Mouse (Mus musculus) forebrain, embryonic 12.5 days (tissue): Measurements from ENCODE around the gene Tigit. TPM values are rescaled to one million over a fixed set of nuclear protein-coding genes. Genes with fewer than 3 reads are reported as not detected.

Experiments
- ATAC-seq: fragments of 200-750 bp; cut with Nextera tagmentation; 2 replicates; pipeline ENCODE4 v1.8.0; 2017; ENCODE audit warnings: moderate TSS enrichment; ENCODE audit not compliant: low FRiP score
- H3K27ac ChIP-seq: fragments of 300-500 bp; sonication (generic); 2 replicates; pipeline ENCODE4 v1.5.1; 2016; ENCODE audit warnings: mild to moderate bottlenecking
- H3K27me3 ChIP-seq: fragments of 300-500 bp; sonication (generic); 2 replicates; pipeline ENCODE4 v1.6.1; 2016; ENCODE audit warnings: mild to moderate bottlenecking
- H3K36me3 ChIP-seq: fragments of 300-500 bp; sonication (generic); replicated peaks from 2 replicates; pipeline ENCODE4 v1.6.1; 2016; ENCODE audit warnings: mild to moderate bottlenecking
- H3K4me1 ChIP-seq: fragments of 300-500 bp; sonication (generic); 2 replicates; pipeline ENCODE4 v1.6.1; 2016
- H3K4me2 ChIP-seq: fragments of 300-500 bp; sonication (generic); 2 replicates; pipeline ENCODE4 v1.6.1; 2016; ENCODE audit warnings: mild to moderate bottlenecking, moderate library complexity
- H3K4me3 ChIP-seq: fragments of 300-500 bp; sonication (generic); replicated peaks from 2 replicates; pipeline ENCODE4 v1.5.1; 2016; ENCODE audit warnings: mild to moderate bottlenecking
- H3K9ac ChIP-seq: fragments of 300-500 bp; sonication (generic); 2 replicates; pipeline ENCODE4 v1.6.1; 2016; ENCODE audit warnings: mild to moderate bottlenecking
- H3K9me3 ChIP-seq: fragments of 300-500 bp; sonication (generic); 2 replicates; pipeline ENCODE4 v1.6.1; 2016
- WGBS: fragments of 180-500 bp; shearing (Covaris S2); methylation state at CpG from one replicate; pipeline ENCODE4 v1.1.7; 2016; 5-methylcytosine and 5-hydroxymethylcytosine counted together
- polyA plus RNA-seq: library from polyadenylated mRNA; unstranded; fragments of >200 nt; fragmentation: Nextera tagmentation; extraction: Ambion mirVana; gene quantifications from 2 replicates; pipeline ENCODE4 v1.2.1, GENCODE M21; 2016

Tigit gene
- polyA plus RNA-seq, 1 experiment from 2014 or later = not detected

DNA sequence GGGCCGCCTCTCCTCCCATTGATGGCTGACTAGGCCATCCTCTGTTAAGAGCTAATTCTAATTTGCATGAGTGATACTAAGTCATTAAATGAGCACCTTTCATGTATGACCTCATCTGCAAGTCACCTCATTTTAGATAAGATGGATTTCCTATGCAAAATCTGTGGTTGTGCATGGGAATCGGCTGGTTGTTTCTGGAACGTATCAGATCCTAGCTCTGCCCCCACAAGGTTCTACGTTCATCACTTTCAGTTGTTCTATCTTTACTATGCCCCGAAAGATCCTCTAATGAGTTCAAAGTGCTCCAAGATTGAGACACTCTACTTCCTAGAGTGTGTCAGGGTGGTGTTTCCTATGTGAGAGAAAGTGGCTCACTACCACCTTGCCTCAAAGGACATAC, 2.4 kb downstream of the Tigit start:
- H3K27ac ChIP-seq = no peak overlapping the region
- 96% methylated on average over 5 of the region's 5 CpGs for WGBS

DNA sequence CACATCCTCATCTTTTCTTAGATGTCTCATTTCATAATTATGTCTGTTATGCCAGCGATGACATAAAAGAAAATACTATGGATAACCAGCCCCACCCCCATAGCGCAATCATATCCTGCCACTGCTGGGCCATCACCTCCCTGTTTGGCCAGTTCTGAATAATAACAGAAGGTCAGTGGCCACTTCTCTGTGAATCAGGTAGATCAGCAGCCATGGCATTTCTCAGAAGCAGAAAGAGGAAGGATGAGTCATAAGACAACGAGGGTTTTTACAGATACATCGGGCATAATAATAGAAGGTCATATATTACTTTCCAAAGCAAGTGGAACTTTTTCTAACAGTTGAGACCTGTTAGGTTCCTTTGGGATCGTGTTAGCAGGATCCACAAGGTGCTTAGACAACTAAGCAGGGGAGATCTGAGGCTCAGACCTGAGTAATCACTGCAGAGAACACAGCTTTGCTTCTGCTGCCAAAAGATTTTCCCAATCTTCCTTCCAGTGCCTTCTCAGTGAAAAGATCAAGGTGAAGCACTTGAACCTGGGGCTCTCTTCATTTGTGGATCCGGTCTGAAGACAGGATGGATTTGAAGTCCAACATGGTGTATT, 8.7 kb downstream of the Tigit start:
- H3K4me2 ChIP-seq = no peak overlapping the region
- no peak overlapping the region for H3K27ac ChIP-seq
- no peaks in the 10 kb centered on the region for H3K27me3 ChIP-seq
- no peaks in the 10 kb centered on the region for H3K9me3 ChIP-seq
- no peak for ATAC-seq
- H3K36me3 ChIP-seq = no peaks in the 10 kb centered on the region
- no peaks in the 10 kb centered on the region for H3K4me1 ChIP-seq
- 92% methylated on average over 6 of the region's 6 CpGs for WGBS
- H3K9ac ChIP-seq = no peak overlapping the region
- H3K4me3 ChIP-seq = no peak overlapping the region

More for the DNA sequence above, 2.4 kb downstream of the Tigit start:
- Histone ChIP-seq H3K4me3 (no peak overlapping the region), H3K9ac (no peak overlapping the region), H3K9me3 (no peaks in the 10 kb centered on the region), H3K36me3 (no peaks in the 10 kb centered on the region), H3K4me1 (no peaks in the 10 kb centered on the region), H3K4me2 (no peak overlapping the region), H3K27me3 (no peaks in the 10 kb centered on the region)
- no peak for ATAC-seq

DNA sequence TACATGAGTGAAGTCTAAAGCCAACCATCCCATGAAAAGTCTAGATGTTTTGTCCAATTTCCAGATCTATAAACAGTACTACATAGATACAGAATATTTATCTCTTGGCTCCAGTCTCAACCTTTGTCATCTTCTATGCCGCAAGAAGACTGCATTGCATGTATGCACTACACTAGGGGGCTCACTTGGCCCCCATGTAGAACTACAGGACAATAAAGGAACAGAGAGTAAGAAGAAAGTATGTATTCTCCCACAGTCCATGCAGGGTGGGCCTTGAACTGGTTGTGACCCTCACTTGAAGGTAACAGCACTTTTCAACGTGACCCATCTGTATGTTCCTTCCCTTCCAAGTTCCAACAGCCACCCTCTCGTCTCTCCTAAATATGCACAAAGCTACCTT, 9.7 kb downstream of the Tigit start:
- no peak overlapping the region for H3K27ac ChIP-seq
- H3K4me2 ChIP-seq = no peak overlapping the region
- no peaks in the 10 kb centered on the region for H3K9me3 ChIP-seq
- no peak overlapping the region for H3K9ac ChIP-seq
- 88% methylated on average over 3 of the region's 3 CpGs for WGBS
- no peak overlapping the region for H3K4me3 ChIP-seq
- H3K27me3 ChIP-seq = no peaks in the 10 kb centered on the region
- ATAC-seq = no peak
- H3K36me3 ChIP-seq = no peaks in the 10 kb centered on the region
- no peaks in the 10 kb centered on the region for H3K4me1 ChIP-seq

DNA sequence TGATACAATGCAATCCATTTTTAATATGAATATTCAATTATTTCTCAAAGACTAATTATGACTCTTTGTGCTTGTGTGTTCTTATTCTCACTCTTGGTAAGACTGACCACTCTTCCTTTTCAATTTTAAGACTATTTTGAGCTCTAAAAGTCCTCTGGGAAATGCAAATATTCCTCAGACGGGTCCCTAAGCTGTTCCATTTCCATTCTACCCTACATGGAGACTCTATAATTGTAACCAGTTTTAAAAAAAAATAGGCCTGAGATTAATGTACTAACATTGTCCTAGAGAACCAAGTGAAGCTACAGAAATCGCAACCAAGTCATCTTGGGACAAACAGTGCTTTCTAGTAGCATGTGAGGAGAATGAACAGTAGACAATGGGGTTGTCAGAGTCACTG, 10.7 kb downstream of the Tigit start:
- WGBS = 93% methylated on average over 2 of the region's 2 CpGs
- Histone ChIP-seq H3K27me3 (no peaks in the 10 kb centered on the region), H3K4me1 (no peaks in the 10 kb centered on the region)

DNA sequence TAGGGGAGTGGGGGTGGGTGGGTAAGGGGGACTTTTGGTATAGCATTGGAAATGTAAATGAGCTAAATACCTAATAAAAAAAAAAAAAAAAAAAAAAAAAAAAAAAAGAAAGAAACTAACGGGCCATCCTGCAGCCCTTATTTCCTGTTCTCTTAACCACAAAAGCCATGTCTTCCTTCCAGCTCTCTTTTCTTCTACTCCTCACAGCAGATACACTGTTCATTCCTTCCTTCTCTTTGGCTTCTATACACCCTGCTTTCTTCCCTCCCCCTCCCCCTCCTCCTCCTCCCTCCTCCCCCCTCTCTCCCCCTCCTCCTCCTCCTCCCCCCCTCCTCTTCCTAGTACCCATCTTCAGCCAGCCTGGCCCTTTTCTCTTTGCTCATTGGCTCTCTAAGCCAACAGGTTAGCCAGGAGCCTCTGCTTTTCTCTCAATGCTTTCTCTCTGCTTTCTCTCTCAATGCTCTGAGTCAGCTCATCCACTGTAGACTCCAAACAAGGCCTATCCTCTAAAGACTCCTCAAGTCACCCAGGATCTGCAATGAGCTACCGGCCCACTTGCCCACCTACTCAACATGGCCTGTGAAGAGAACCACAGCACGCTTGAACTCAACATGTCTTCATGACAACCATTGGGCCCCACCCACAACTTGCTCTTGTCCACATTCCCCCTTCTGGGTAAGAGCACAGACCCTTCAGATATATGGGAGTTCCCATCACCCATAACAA, 13.4 kb downstream of the Tigit start:
- no peaks in the 10 kb centered on the region for H3K9me3 ChIP-seq
- H3K4me2 ChIP-seq = no peak overlapping the region
- H3K4me3 ChIP-seq = no peak overlapping the region
- no peak overlapping the region for H3K9ac ChIP-seq
- H3K27ac ChIP-seq = no peak overlapping the region
- no peaks in the 10 kb centered on the region for H3K4me1 ChIP-seq
- no peaks in the 10 kb centered on the region for H3K36me3 ChIP-seq
- 96% methylated on average over 3 of the region's 3 CpGs for WGBS
- no peak for ATAC-seq
- no peaks in the 10 kb centered on the region for H3K27me3 ChIP-seq

More for the DNA sequence above, 10.7 kb downstream of the Tigit start:
- Histone ChIP-seq H3K4me2 (no peak overlapping the region), H3K27ac (no peak overlapping the region), H3K4me3 (no peak overlapping the region), H3K9ac (no peak overlapping the region), H3K36me3 (no peaks in the 10 kb centered on the region), H3K9me3 (no peaks in the 10 kb centered on the region)
- no peak for ATAC-seq

DNA sequence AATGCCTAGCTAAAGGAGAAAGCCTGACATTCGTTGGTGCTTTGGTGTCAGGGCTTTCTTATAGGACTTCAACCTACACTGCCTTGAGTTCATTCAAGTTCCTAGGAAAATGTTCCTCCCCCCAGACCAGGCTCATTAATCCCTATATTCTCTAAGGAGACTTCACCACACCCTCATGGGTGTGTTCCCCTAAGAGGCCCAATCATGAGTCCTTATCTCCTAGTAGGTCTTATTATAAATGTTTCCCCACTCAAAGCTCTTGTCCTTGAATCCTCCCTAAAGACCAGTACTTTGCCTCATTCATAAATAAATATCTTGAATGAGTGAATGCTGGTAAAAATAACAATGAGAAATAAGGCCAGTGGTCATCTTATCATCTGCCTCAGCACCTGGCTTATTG, 16.3 kb downstream of the Tigit start:
- no peak overlapping the region for H3K9ac ChIP-seq
- no peak for ATAC-seq
- no peaks in the 10 kb centered on the region for H3K27me3 ChIP-seq
- H3K36me3 ChIP-seq = no peaks in the 10 kb centered on the region
- H3K4me2 ChIP-seq = no peak overlapping the region
- no peak overlapping the region for H3K4me3 ChIP-seq
- WGBS = 88% methylated on average over 1 of the region's 1 CpGs
- H3K4me1 ChIP-seq = no peaks in the 10 kb centered on the region
- no peaks in the 10 kb centered on the region for H3K9me3 ChIP-seq
- no peak overlapping the region for H3K27ac ChIP-seq

DNA sequence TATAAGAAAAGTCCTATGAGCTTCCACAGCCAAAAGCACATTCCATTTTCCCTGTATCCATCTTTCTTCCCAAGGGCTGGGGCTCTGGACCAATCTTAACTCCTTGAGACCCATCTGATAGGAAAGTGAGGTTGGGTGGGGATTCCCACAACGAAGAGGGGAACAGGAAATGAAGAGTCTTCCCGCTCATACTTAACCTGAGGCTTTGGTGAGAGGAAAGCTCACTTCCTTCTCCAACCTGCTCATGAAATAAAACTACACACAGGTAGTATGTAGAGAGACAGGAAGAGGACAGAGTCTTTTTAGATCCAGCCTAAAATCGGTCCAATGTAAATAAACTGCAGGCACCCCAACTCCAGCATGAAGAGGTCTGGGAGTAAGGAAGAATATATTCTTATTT, 17.0 kb downstream of the Tigit start:
- H3K27me3 ChIP-seq = no peaks in the 10 kb centered on the region
- no peak overlapping the region for H3K4me2 ChIP-seq
- no peak overlapping the region for H3K4me3 ChIP-seq
- H3K4me1 ChIP-seq = no peaks in the 10 kb centered on the region
- no peaks in the 10 kb centered on the region for H3K9me3 ChIP-seq
- WGBS = 90% methylated on average over 3 of the region's 3 CpGs
- ATAC-seq = no peak
- no peak overlapping the region for H3K27ac ChIP-seq
- H3K36me3 ChIP-seq = no peaks in the 10 kb centered on the region
- no peak overlapping the region for H3K9ac ChIP-seq

DNA sequence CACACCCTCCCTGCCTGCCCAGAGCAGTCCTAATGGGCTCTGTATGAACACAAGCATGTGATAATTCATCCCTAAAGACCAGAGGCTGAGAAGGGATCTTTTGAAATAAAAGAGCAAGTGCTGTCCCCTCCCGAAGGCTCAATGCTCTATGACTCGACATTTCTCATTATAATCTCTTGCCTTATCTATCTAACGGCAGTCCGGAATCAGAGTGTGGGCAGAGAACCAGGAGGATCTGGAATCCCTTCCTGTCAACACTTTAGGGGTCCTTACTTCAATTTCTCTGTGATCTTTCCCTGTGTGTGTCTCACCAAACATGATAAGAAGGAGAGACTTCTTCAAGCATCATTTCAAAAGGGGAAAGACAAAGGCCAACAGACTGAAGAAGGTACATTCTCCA, 18.1 kb downstream of the Tigit start:
- Histone ChIP-seq H3K36me3 (peaks cover 4% of the 10 kb centered on the region; the same call in 1 of the 2 replicates), H3K9me3 (no peaks in the 10 kb centered on the region), H3K9ac (no peak overlapping the region), H3K27me3 (no peaks in the 10 kb centered on the region), H3K4me1 (no peaks in the 10 kb centered on the region), H3K27ac (no peak overlapping the region), H3K4me2 (no peak overlapping the region), H3K4me3 (no peak overlapping the region)
- no peak for ATAC-seq
- WGBS = 81% methylated on average over 4 of the region's 4 CpGs

DNA sequence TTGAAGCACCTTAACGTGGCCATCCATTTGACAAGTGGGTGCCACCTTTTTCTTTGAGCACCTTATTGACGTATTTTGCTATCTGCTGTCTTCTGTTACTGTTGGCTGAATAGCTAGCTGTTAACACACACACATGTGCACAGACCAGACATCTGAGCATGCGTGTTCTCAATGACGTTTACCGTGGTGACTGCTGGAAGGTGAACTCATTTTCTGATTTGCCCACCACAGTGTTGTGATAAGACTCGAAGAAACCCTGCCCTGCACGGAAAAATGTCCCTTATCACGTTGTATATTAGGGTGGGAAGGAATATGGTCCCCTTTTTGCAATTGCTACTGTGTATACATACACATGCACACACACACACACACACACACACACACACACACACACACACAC, 22.7 kb downstream of the Tigit start:
- no peaks in the 10 kb centered on the region for H3K9me3 ChIP-seq
- no peak overlapping the region for H3K9ac ChIP-seq
- peaks cover 15% of the 10 kb centered on the region for H3K36me3 ChIP-seq
- 87% methylated on average over 8 of the region's 8 CpGs for WGBS
- H3K27ac ChIP-seq = no peak overlapping the region
- H3K4me1 ChIP-seq = no peaks in the 10 kb centered on the region
- H3K4me2 ChIP-seq = no peak overlapping the region
- no peaks in the 10 kb centered on the region for H3K27me3 ChIP-seq
- no peak for ATAC-seq
- no peak overlapping the region for H3K4me3 ChIP-seq

DNA sequence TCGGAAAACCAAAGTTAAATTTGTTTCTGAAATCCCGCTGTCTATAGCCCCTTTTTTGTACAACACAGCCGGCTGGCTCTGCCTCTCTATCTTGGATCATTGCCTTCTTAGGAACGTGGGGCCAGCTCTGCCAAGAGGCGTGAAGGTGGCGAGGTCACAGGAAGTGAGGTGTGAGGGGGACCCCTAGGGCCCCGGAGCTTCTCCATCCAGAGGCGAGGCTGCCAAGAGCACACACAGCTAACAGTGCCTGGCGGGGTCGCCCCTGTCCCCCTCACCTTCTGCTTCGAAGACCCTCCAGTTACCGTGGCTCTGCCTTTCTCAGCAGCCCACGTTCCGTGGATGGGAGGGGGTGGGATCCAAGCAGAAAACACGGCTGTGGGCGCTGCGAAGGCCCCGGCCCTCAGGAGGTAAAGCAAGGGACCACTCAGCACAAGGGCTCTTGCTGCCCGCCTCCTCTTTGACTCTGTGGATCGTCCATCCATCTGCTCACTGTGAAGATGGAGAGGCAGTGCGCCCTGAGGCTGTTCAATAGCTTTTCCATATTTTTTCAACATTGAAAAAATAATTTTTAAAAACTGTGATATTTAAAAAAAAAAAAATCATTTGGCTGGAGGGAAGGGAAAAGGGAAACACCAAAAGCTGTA, 25.4 kb downstream of the Tigit start:
- no peak overlapping the region for H3K4me3 ChIP-seq
- no peak overlapping the region for H3K9ac ChIP-seq
- ATAC-seq = 0 out of 2 replicates have a peak, but pooled peaks have one; percentile 23
- peaks cover 38% of the 10 kb centered on the region for H3K36me3 ChIP-seq
- no peak overlapping the region for H3K4me2 ChIP-seq
- no peak overlapping the region for H3K27ac ChIP-seq
- H3K27me3 ChIP-seq = no peaks in the 10 kb centered on the region
- H3K4me1 ChIP-seq = no peaks in the 10 kb centered on the region
- WGBS = 86% methylated on average over 21 of the region's 21 CpGs
- H3K9me3 ChIP-seq = no peaks in the 10 kb centered on the region

DNA sequence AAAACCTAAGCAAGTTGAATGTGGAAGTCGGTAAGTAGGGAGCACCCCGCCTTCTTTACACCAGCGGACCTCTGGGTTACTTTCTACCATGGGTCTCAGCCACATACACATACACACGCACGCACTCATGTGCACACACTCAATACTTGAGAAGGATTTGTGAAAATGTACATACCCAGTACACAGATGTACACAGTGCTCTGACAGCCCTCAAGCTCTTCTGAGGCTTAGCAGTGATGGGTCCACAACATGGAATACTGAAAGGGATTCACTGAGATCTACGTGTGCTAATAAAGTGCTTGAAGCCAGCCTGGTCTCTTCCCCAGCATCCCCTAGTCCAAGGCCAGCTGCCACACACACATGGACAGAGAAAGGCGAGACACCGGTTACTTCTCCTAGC, 26.7 kb downstream of the Tigit start:
- Histone ChIP-seq H3K27ac (no peak overlapping the region), H3K36me3 (peaks cover 41% of the 10 kb centered on the region), H3K9me3 (no peaks in the 10 kb centered on the region), H3K9ac (no peak overlapping the region), H3K4me2 (no peak overlapping the region), H3K27me3 (no peaks in the 10 kb centered on the region), H3K4me3 (no peak overlapping the region), H3K4me1 (no peaks in the 10 kb centered on the region)
- 91% methylated on average over 8 of the region's 8 CpGs for WGBS
- ATAC-seq = no peak

DNA sequence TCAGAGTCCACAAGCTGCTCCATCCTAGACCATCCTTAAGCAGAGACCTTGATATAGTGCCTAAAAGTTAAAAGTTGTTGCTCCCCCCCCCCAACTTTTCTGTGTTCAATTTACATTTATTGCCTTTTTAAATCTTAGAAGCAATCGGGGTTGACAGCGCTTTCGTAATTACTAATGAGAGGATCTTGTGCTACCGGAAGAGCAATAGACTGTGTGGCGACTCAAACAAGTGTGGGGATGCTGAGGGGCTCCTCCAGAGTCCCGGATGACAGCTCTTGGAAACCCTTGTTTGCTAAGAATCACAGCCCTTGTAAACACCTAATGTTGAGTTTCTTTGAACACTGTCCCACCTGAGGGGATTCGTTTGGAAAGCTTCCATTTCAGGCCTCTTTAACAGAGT, 29.9 kb downstream of the Tigit start:
- H3K36me3 ChIP-seq = peaks cover 44% of the 10 kb centered on the region
- no peak for ATAC-seq
- WGBS = 97% methylated on average over 7 of the region's 7 CpGs

DNA sequence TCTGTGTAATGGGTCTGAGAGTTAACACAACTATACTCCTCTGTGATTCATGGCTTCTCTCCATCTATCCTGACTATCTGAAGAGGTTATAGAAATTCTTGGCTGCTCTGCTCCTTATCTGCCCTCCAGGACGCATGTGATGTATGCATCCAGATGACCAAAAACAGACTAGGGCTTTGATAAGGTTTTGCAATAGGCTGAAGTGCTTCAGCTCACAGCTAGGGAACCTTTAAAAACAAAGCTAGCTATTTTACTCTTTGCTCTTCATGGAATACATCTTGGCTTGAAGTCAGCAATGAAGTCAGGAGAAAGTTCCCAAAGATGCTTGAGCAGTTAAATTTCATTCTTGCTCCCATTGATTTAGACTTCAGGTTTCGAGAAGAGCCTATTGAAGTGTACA, 32.2 kb downstream of the Tigit start:
- H3K9ac ChIP-seq = no peak overlapping the region

More for the DNA sequence above, 29.9 kb downstream of the Tigit start:
- Histone ChIP-seq H3K4me1 (peaks cover 8% of the 10 kb centered on the region; the same call in 1 of the 2 replicates), H3K27me3 (no peaks in the 10 kb centered on the region), H3K9ac (no peak overlapping the region), H3K4me3 (no peak overlapping the region), H3K9me3 (no peaks in the 10 kb centered on the region), H3K27ac (no peak overlapping the region), H3K4me2 (no peak overlapping the region)

More for the DNA sequence above, 32.2 kb downstream of the Tigit start:
- no peak overlapping the region for H3K4me3 ChIP-seq
- H3K36me3 ChIP-seq = peaks cover 44% of the 10 kb centered on the region
- 92% methylated on average over 2 of the region's 2 CpGs for WGBS
- peaks cover 8% of the 10 kb centered on the region; the same call in 1 of the 2 replicates for H3K4me1 ChIP-seq
- no peak for ATAC-seq
- H3K9me3 ChIP-seq = no peaks in the 10 kb centered on the region
- no peaks in the 10 kb centered on the region for H3K27me3 ChIP-seq
- no peak overlapping the region for H3K4me2 ChIP-seq
- no peak overlapping the region for H3K27ac ChIP-seq
